Comparison of ENCODE assay signal across 31 mouse cellular contexts in the genomic region with DNA sequence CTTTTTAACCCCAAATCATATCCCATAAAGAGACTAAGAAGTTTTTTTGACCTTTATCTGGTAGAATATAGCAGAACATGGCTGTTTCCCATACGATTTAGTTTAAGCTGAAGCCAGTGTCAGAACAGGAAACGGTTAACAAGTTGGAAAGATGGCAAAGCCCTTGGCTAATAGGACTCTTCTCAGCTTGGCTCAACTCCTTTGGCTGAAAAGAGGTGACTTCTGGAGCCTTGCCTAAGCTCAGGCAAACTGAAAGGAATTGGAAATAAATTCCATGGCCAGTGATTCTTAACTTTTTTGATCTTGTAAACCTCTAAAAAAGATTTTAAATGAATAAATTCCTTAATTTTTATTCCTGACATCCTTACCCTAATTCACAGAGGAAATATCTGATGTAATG. TPM values are rescaled to one million over a fixed set of nuclear protein-coding genes. Genes with fewer than 3 reads are reported as not detected.
DNase-seq lines count a peak whose midpoint lies in the region; ATAC-seq and TF ChIP-seq lines count a peak whose summit lies in the region.
"Had no signal": no experiment of that assay in that cellular context is flagged by ENCODE, and none has a peak within 500 bp of the region (broad histone marks: within the 10 kb centered on the region; RNA-seq: fewer than 3 reads in every experiment).

No protein-coding gene starts in this region.

- no peak for ATAC-seq in limb, embryonic 14.5 days (ENCODE audit: low FRiP score, low read depth)
- ATAC-seq: CD4-positive, CD25-positive, alpha-beta regulatory T cell, adult 4 months; forebrain, postnatal 0 days; intestine, postnatal 0 days had no signal

- no peak overlapping the region for H3K4me2 ChIP-seq in limb, embryonic 14.5 days (replicated peaks; ENCODE audit: low read depth, low read length, severe bottlenecking)
- H3K4me2 ChIP-seq: embryonic facial prominence, embryonic 13.5 days; forebrain, embryonic 12.5 days; heart, embryonic 12.5 days; heart, embryonic 15.5 days had no signal

- H3K4me1 ChIP-seq in cerebellum, adult 2 months (ENCODE audit: control insufficient read depth, insufficient read depth, low read length) = no peaks in the 10 kb centered on the region
- no peaks in the 10 kb centered on the region for H3K4me1 ChIP-seq in limb, embryonic 14.5 days (ENCODE audit: control insufficient read depth, insufficient read depth, low read length)
- H3K4me1 ChIP-seq in limb, embryonic 10.5 days = no peaks in the 10 kb centered on the region
- H3K4me1 ChIP-seq: embryonic facial prominence, embryonic 10.5 days; embryonic facial prominence, embryonic 13.5 days; forebrain, embryonic 12.5 days; heart, embryonic 12.5 days; heart, embryonic 15.5 days had no signal

- TF ChIP-seq CTCF in cerebellum, adult 2 months (IDR thresholded peaks at IDR 0.05; ENCODE audit: borderline replicate concordance, insufficient read depth, low read depth, low read length) = no peak
- no peak for TF ChIP-seq CTCF in brain, embryonic 14.5 days (IDR thresholded peaks at IDR 0.05; ENCODE audit: borderline replicate concordance, extremely low read depth, insufficient read depth, insufficient read length)

- H3K36me3 ChIP-seq in limb, embryonic 14.5 days (ENCODE audit: control insufficient read depth, insufficient read depth, low read length) = no peaks in the 10 kb centered on the region
- H3K36me3 ChIP-seq in limb, embryonic 10.5 days = no peaks in the 10 kb centered on the region
- H3K36me3 ChIP-seq: embryonic facial prominence, embryonic 10.5 days; embryonic facial prominence, embryonic 13.5 days; forebrain, embryonic 12.5 days; heart, embryonic 12.5 days; heart, embryonic 15.5 days had no signal

- no peak overlapping the region for H3K27ac ChIP-seq in cerebellum, adult 2 months (ENCODE audit: insufficient read depth, low read length)
- no peak overlapping the region for H3K27ac ChIP-seq in limb, embryonic 14.5 days (replicated peaks; ENCODE audit: low read depth, low read length)
- no peak overlapping the region for H3K27ac ChIP-seq in limb, embryonic 10.5 days
- H3K27ac ChIP-seq: embryonic facial prominence, embryonic 10.5 days; embryonic facial prominence, embryonic 13.5 days; forebrain, embryonic 12.5 days; gastrocnemius, adult 2 months; heart, embryonic 15.5 days had no signal

- H3K9ac ChIP-seq in limb, embryonic 14.5 days (ENCODE audit: low read depth, low read length, severe bottlenecking) = no peak overlapping the region
- H3K9ac ChIP-seq: embryonic facial prominence, embryonic 13.5 days; forebrain, embryonic 12.5 days; forebrain, postnatal 0 days; heart, embryonic 12.5 days; heart, embryonic 15.5 days had no signal

- H3K9me3 ChIP-seq in limb, embryonic 14.5 days (ENCODE audit: control insufficient read depth, low read length) = no peaks in the 10 kb centered on the region
- no peaks in the 10 kb centered on the region for H3K9me3 ChIP-seq in limb, embryonic 10.5 days (replicated peaks)
- H3K9me3 ChIP-seq: embryonic facial prominence, embryonic 10.5 days; embryonic facial prominence, embryonic 13.5 days; forebrain, embryonic 12.5 days; heart, embryonic 12.5 days; heart, embryonic 15.5 days had no signal

- DNase-seq in cerebellum, postnatal 10 days = peak; percentile 82 to 85
- no peak for DNase-seq in cerebellum, adult 2 months
- peak; percentile 15 for DNase-seq in heart, adult 11 months
- DNase-seq in heart, postnatal 4 days = no peak
- peak; percentile 6 for DNase-seq in limb, embryonic 14.5 days (ENCODE audit: low spot score)
- no peak for DNase-seq in limb, embryonic 10.5 days (ENCODE audit: low spot score)
- DNase-seq in brain, embryonic 14.5 days (ENCODE audit: low read depth) = peak; percentile 45
- DNase-seq in thymus, postnatal 36 days = no peak
- DNase-seq: adrenal gland, adult 8-10 months; cerebellum, adult 11 months; cerebellum, adult 8-10 months; cerebellum, postnatal 36 days; embryo, embryonic 11 days; forebrain, postnatal 0 days; gastrocnemius, adult 2 months; gastrocnemius, postnatal 14 days; heart, adult 18-20 months; heart, postnatal 10 days; heart, postnatal 36 days; kidney, adult 2 months had no signal

- 16% methylated on average over 2 of the region's 2 CpGs for WGBS in cerebellum, adult 2 months
- WGBS in limb, embryonic 14.5 days = 68% methylated on average over 2 of the region's 2 CpGs
- 71% methylated on average over 2 of the region's 2 CpGs for WGBS in limb, embryonic 10.5 days

- no peaks in the 10 kb centered on the region for H3K27me3 ChIP-seq in cerebellum, adult 2 months (ENCODE audit: control insufficient read depth, insufficient read depth, low read length)
- no peaks in the 10 kb centered on the region for H3K27me3 ChIP-seq in limb, embryonic 14.5 days (ENCODE audit: control insufficient read depth, insufficient read depth, low read length)
- H3K27me3 ChIP-seq in limb, embryonic 10.5 days (ENCODE audit: low read depth, poor library complexity, severe bottlenecking) = no peaks in the 10 kb centered on the region
- H3K27me3 ChIP-seq: embryonic facial prominence, embryonic 13.5 days; forebrain, embryonic 12.5 days; heart, embryonic 15.5 days had no signal

- H3K4me3 ChIP-seq in cerebellum, adult 2 months (replicated peaks; ENCODE audit: insufficient read depth, low read depth, low read length) = no peak overlapping the region
- H3K4me3 ChIP-seq in limb, embryonic 14.5 days (replicated peaks; ENCODE audit: low read length) = no peak overlapping the region
- H3K4me3 ChIP-seq in limb, embryonic 10.5 days = no peak overlapping the region
- H3K4me3 ChIP-seq: embryonic facial prominence, embryonic 10.5 days; embryonic facial prominence, embryonic 13.5 days; erythroblast, embryonic 14.5 days; forebrain, embryonic 12.5 days; gastrocnemius, adult 2 months; heart, embryonic 12.5 days; heart, embryonic 15.5 days had no signal

- TF ChIP-seq POLR2A in cerebellum, adult 2 months (IDR thresholded peaks at IDR 0.05; ENCODE audit: borderline replicate concordance, insufficient read depth, low read length) = no peak
- no peak for TF ChIP-seq POLR2A in limb, embryonic 14.5 days (IDR thresholded peaks at IDR 0.05; ENCODE audit: borderline replicate concordance, extremely low read depth, insufficient read depth, insufficient read length)
- no peak for TF ChIP-seq POLR2A in brain, embryonic 14.5 days (IDR thresholded peaks at IDR 0.05; ENCODE audit: borderline replicate concordance, extremely low read depth, insufficient read depth, insufficient read length, poor library complexity, severe bottlenecking)

RNA-seq across cellular contexts. Expression of gene Scd3, which starts 26.7 kb away (rescaled TPM):
- polyA plus RNA-seq in cerebellum, adult 2 months (2012; rRNA removed) = 20.5 and 20.9 TPM in 2 replicates
- total RNA-seq in heart, postnatal 4 days (2021) = not detected
- not detected in 2 replicates for polyA plus RNA-seq in limb, embryonic 14.5 days (2012; rRNA removed)
- polyA plus RNA-seq in limb, embryonic 14.5 days (2014; fragmentation: Nextera tagmentation; extraction: Ambion mirVana) = 0.21 TPM in 1 of 2 replicates, not detected in the other
- 0.41 TPM in 1 of 2 replicates, not detected in the other for polyA plus RNA-seq in limb, embryonic 10.5 days (2016; fragmentation: Nextera tagmentation; extraction: Ambion mirVana)
- polyA plus RNA-seq in brain, embryonic 14.5 days (2012; rRNA removed) = 3.1 and 3.5 TPM in 2 replicates
- total RNA-seq: gastrocnemius, adult 2 months; gastrocnemius, postnatal 14 days; gastrocnemius, postnatal 4 days; heart, adult 18-20 months; heart, postnatal 36 days had no signal
- polyA plus RNA-seq: CD4-positive, CD25-positive, alpha-beta regulatory T cell, adult 4 months; erythroblast, embryonic 14.5 days; heart, embryonic 12.5 days; intestine, postnatal 0 days had no signal

RNA-seq across cellular contexts. Expression of gene Pkd2l1, which starts 37.5 kb away (rescaled TPM):
- polyA plus RNA-seq in cerebellum, adult 2 months (2012; rRNA removed) = 5.3 and 8.2 TPM in 2 replicates
- total RNA-seq in heart, postnatal 4 days (2021) = not detected
- polyA plus RNA-seq in limb, embryonic 14.5 days (2012; rRNA removed) = 0.01 and 0.03 TPM in 2 replicates
- not detected in 2 replicates for polyA plus RNA-seq in limb, embryonic 14.5 days (2014; fragmentation: Nextera tagmentation; extraction: Ambion mirVana)
- not detected in 2 replicates for polyA plus RNA-seq in limb, embryonic 10.5 days (2016; fragmentation: Nextera tagmentation; extraction: Ambion mirVana)
- 0.19 and 0.26 TPM in 2 replicates for polyA plus RNA-seq in brain, embryonic 14.5 days (2012; rRNA removed)
- total RNA-seq: adrenal gland, adult 8-10 months; gastrocnemius, adult 2 months; gastrocnemius, postnatal 14 days; gastrocnemius, postnatal 4 days; heart, adult 18-20 months; heart, postnatal 10 days; heart, postnatal 36 days; MEL had no signal
- polyA plus RNA-seq: C2C12; CD4-positive, CD25-positive, alpha-beta regulatory T cell, adult 4 months; embryonic facial prominence, embryonic 13.5 days; erythroblast, embryonic 14.5 days; heart, embryonic 12.5 days; heart, embryonic 15.5 days; intestine, postnatal 0 days had no signal

Comparison
In these comparisons a context has a peak if more than half of its experiments do, and no peak if none do; other contexts are left out.
1. DNase-seq: peak in cerebellum, postnatal 10 days (2 of 2), heart, adult 11 months (single experiment), limb, embryonic 14.5 days (single experiment) and brain, embryonic 14.5 days (single experiment); none in cerebellum, adult 2 months (0 of 2), heart, postnatal 4 days (single experiment), limb, embryonic 10.5 days (single experiment) and thymus, postnatal 36 days (0 of 2).